Mouse (Mus musculus) embryonic facial prominence, embryonic 13.5 days (tissue): ENCODE results near the gene Pnn. TPM values are rescaled to one million over a fixed set of nuclear protein-coding genes. Genes with fewer than 3 reads are reported as not detected.

ENCODE experiments used
- ATAC-seq: fragments of 200-750 bp; cut with Nextera tagmentation; 2 replicates; pipeline ENCODE4 v1.8.0; 2017; ENCODE audit warnings: low read depth; ENCODE audit not compliant: insufficient number of reproducible peaks, insufficient read depth, low FRiP score, low TSS enrichment
- H3K27ac ChIP-seq: fragments of 300-500 bp; sonication (generic); 2 replicates; pipeline ENCODE4 v1.5.1; 2015; ENCODE audit warnings: moderate library complexity, mild to moderate bottlenecking, inconsistent platforms
- H3K27me3 ChIP-seq: fragments of 300-500 bp; sonication (generic); 2 replicates; pipeline ENCODE4 v1.6.1; 2015; ENCODE audit warnings: mild to moderate bottlenecking, inconsistent platforms
- H3K36me3 ChIP-seq: fragments of 300-500 bp; sonication (generic); 2 replicates; pipeline ENCODE4 v1.6.1; 2015; ENCODE audit warnings: mild to moderate bottlenecking, inconsistent platforms
- H3K4me1 ChIP-seq: fragments of 300-500 bp; sonication (generic); 2 replicates; pipeline ENCODE4 v1.6.1; 2015; ENCODE audit warnings: inconsistent platforms
- H3K4me2 ChIP-seq: fragments of 300-500 bp; sonication (generic); 2 replicates; pipeline ENCODE4 v1.6.1; 2015; ENCODE audit warnings: moderate library complexity, mild to moderate bottlenecking, inconsistent platforms
- H3K4me3 ChIP-seq: fragments of 300-500 bp; sonication (generic); 2 replicates; pipeline ENCODE4 v1.5.1; 2015; ENCODE audit warnings: mild to moderate bottlenecking, inconsistent platforms
- H3K9ac ChIP-seq: fragments of 300-500 bp; sonication (generic); 2 replicates; pipeline ENCODE4 v1.6.1; 2015; ENCODE audit warnings: mild to moderate bottlenecking, inconsistent platforms
- H3K9me3 ChIP-seq: fragments of 300-500 bp; sonication (generic); 2 replicates; pipeline ENCODE4 v1.6.1; 2016; ENCODE audit warnings: inconsistent platforms
- WGBS: fragments of 180-500 bp; shearing (Covaris S2); methylation state at CpG from one replicate; pipeline ENCODE4 v1.1.7; 2015; ENCODE audit warnings: mixed read lengths; 5-methylcytosine and 5-hydroxymethylcytosine counted together
- polyA plus RNA-seq: library from polyadenylated mRNA; unstranded; fragments of >200 nt; fragmentation: Nextera tagmentation; extraction: Ambion mirVana; gene quantifications from 2 replicates; pipeline ENCODE4 v1.2.1, GENCODE M21; 2015

Gene Pnn
- polyA plus RNA-seq, 1 experiment from 2014 or later, result 135 TPM

DNA sequence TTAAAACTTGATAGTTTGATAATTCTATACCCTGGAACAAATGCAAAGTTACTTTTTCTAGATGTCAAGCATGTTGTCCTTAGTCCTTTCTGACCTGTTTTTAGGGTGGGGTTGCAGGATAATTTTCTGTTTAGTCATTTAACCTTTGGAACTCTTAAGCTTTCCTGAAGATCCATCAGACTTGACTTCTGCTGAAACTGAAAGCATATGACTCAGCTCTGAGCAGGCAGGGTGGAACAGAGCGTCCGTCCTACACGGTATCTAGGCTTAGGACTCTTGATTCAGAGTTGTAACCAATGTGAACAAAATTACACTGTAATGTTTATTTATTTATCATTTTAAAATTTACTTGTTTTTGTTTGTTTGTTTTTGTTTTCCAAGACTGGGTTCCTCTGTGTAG is 11.2 kb downstream of the Pnn start:
- 92% methylated on average over 3 of the region's 3 CpGs for WGBS
- no peaks in the 10 kb centered on the region for H3K27me3 ChIP-seq
- H3K9ac ChIP-seq, result no peak overlapping the region
- H3K9me3 ChIP-seq, result no peaks in the 10 kb centered on the region
- no peak overlapping the region for H3K4me3 ChIP-seq
- ATAC-seq, result no peak
- H3K4me2 ChIP-seq, result no peak overlapping the region
- H3K36me3 ChIP-seq, result peaks cover 12% of the 10 kb centered on the region
- H3K4me1 ChIP-seq, result no peaks in the 10 kb centered on the region
- H3K27ac ChIP-seq, result no peak overlapping the region

DNA sequence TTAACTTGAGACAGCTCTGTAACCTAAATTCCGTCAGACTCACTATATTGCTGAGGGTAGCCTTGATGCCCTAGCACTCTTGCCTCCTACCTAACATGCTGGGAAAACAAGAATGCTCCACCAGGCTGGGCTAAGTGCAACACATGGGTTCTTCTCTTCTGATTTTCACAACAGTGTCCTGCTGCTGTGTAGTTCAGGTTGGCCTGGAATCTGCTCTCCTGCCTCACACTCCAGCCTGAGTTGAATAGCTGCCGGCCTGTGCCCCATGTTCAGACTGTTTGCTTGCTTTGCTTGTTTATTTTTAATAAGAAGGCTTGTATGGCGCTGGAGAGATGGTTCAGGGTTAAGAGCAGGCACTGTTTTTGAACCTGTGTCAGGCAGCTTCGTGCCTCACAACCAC is 13.8 kb downstream of the Pnn start:
- Histone ChIP-seq H3K4me2 (no peak overlapping the region), H3K9me3 (no peaks in the 10 kb centered on the region), H3K4me1 (no peaks in the 10 kb centered on the region), H3K9ac (no peak overlapping the region), H3K27me3 (no peaks in the 10 kb centered on the region), H3K27ac (no peak overlapping the region), H3K36me3 (no peaks in the 10 kb centered on the region; the same call in 1 of the 2 replicates), H3K4me3 (no peak overlapping the region)
- WGBS, result 86% methylated on average over 4 of the region's 4 CpGs
- ATAC-seq, result no peak

DNA sequence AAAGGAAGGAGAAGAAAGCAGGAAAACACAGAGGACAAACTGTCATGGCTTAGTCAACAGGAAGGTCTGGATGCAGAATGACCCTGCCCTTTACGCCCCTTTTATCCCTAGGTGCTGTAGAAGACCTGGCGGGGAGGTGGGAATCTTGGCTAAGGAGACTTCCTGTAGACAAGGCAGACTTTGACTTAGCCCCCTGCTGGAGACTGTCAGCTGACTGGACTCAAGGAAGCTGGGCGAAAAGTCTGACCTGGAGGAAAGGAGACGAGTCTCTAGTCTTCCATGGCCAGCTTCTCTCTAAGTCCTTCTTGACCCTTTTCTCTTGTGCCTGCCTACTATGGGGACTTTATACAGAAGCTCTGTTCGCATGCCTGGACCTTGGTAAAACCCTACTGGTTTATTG is 17.8 kb downstream of the Pnn start:
- Histone ChIP-seq H3K9me3 (no peaks in the 10 kb centered on the region), H3K27me3 (no peaks in the 10 kb centered on the region), H3K36me3 (no peaks in the 10 kb centered on the region), H3K4me2 (no peak overlapping the region), H3K27ac (no peak overlapping the region), H3K4me3 (no peak overlapping the region), H3K9ac (no peak overlapping the region), H3K4me1 (no peaks in the 10 kb centered on the region)
- no peak for ATAC-seq
- WGBS, result 75% methylated on average over 5 of the region's 5 CpGs

DNA sequence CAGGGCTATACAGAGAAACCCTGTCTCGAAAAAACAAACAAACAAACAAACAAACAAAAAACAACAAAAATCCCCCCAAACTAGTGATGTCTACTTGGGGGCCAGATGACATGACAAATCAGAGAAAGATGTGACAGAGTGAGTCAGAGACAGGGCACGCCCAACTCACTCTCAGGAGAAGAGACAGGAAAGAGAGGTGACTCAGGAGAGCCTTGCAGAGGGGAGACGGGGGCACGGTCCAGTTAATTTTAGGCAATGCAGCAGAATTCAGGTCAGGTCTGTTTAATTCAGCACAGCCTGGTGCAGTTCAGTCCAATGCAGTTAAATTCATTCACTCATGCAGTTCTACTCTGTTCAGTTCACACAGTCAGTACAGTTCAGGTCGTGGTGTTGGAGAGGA is 19.5 kb downstream of the Pnn start:
- Histone ChIP-seq H3K27ac (no peak overlapping the region), H3K9me3 (no peaks in the 10 kb centered on the region), H3K4me2 (no peak overlapping the region), H3K4me1 (no peaks in the 10 kb centered on the region), H3K36me3 (no peaks in the 10 kb centered on the region), H3K4me3 (no peak overlapping the region), H3K9ac (no peak overlapping the region), H3K27me3 (no peaks in the 10 kb centered on the region)
- ATAC-seq, result no peak
- WGBS, result 84% methylated on average over 5 of the region's 5 CpGs

DNA sequence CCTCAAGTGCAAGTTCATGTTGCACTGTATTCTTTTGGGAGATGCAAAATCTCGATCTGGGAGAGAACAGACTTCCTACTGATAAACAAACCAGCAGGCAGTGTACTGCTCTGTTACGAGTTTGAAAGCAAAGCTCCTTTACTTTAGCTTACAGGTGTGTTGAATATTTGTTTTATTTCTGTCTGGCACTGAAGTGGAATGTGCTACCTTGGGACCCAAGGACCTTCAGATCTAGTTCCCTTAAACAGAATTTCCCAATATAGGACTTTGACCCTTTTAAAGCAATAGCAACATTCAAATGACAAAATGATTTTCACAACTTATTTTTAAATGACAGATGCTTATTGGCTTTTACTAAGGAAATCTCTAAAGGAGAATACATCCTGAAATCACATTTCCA is 26.9 kb downstream of the Pnn start:
- H3K36me3 ChIP-seq, result no peaks in the 10 kb centered on the region
- no peak for ATAC-seq
- H3K9me3 ChIP-seq, result no peaks in the 10 kb centered on the region
- H3K4me1 ChIP-seq, result no peaks in the 10 kb centered on the region
- H3K9ac ChIP-seq, result no peak overlapping the region
- H3K27ac ChIP-seq, result no peak overlapping the region
- no peak overlapping the region for H3K4me2 ChIP-seq
- 48% methylated on average over 2 of the region's 2 CpGs for WGBS
- H3K4me3 ChIP-seq, result no peak overlapping the region
- no peaks in the 10 kb centered on the region for H3K27me3 ChIP-seq

DNA sequence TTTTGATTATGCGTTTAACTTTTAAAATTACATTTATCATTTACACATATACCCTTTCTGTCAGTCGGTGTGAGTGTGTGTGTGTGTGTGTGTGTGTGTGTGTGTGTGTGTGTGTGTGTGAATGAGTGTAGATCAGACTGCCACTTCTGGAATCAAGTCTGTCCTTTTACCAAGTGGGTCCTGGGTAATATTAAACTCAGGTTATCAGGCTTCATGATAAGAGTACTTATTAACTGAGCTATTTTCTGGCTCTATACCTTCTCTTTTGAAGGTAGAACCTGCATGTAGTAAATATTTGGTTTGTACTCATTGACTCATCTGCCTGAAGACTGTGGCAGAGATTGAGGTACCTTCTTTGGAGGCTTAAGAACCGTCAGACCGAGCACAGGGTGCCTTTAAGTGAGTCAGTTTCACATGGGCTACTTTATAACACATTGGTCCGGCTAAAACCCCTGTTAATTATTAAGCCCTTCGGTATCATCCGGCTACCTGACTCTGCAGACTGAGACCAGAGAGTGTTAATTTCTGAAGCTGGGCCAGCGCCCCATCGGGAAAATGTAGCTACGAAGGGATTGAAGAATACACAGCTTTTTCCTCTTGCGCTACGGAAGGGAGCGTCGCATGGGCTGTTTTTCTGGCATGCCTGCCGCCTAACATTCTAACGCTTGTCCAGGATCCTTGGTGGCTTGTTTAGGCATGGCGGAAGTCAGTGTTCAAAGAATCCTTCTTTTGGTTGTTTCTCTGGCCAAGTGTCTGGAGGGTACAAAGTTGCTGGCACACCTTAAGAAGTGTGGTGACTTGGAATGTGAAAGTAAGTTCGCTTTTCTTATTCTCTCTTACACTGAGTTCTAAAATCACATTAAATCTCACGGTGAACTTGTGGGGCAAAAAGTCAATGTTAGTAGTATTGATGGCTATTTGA is 28.7 kb downstream of the Pnn start, which contains the start of gene Mia2:
Mia2 (plus strand) TSS at position 696 of the 922 bp plus-strand sequence.
- 81% methylated on average over 19 of the region's 19 CpGs for WGBS
- ATAC-seq, result no peak
- no peak within 1 kb of the TSS for H3K27ac ChIP-seq

DNA sequence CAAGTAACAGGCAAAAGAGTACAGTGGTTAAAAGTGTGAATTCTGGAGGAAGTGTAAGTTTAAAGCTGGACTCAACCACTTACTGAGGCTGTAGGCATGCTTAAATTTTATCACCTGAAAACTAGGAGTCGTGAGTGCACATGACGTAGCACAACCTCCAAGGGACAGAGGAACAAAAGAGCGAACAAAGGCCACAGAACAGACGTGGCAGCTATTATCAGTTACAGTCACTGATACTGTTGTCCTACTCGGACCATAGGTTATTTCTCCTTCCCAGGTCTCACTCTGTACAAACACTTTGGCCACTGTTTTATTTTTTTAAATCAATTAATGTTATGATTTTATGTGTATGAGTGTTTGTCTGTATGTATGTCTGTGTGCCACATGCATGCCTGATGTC is 38.1 kb downstream of the Pnn start:
- H3K36me3 ChIP-seq, result no peaks in the 10 kb centered on the region
- no peak overlapping the region for H3K4me3 ChIP-seq
- no peak overlapping the region for H3K27ac ChIP-seq
- 78% methylated on average over 5 of the region's 5 CpGs for WGBS
- H3K9me3 ChIP-seq, result no peaks in the 10 kb centered on the region
- H3K27me3 ChIP-seq, result no peaks in the 10 kb centered on the region
- no peak overlapping the region for H3K9ac ChIP-seq
- H3K4me1 ChIP-seq, result no peaks in the 10 kb centered on the region
- no peak overlapping the region for H3K4me2 ChIP-seq
- ATAC-seq, result no peak

More for the DNA sequence above, 28.7 kb downstream of the Pnn start, which contains the start of gene Mia2:
- no peak within 1 kb of the TSS for H3K9ac ChIP-seq
- no peak within 1 kb of the TSS for H3K4me3 ChIP-seq
- H3K27me3 ChIP-seq, result no peaks in the 10 kb centered on the region
- H3K9me3 ChIP-seq, result no peaks in the 10 kb centered on the region
- H3K36me3 ChIP-seq, result no peaks in the 10 kb centered on the region
- no peaks in the 10 kb centered on the region for H3K4me1 ChIP-seq
- no peak within 1 kb of the TSS for H3K4me2 ChIP-seq

DNA sequence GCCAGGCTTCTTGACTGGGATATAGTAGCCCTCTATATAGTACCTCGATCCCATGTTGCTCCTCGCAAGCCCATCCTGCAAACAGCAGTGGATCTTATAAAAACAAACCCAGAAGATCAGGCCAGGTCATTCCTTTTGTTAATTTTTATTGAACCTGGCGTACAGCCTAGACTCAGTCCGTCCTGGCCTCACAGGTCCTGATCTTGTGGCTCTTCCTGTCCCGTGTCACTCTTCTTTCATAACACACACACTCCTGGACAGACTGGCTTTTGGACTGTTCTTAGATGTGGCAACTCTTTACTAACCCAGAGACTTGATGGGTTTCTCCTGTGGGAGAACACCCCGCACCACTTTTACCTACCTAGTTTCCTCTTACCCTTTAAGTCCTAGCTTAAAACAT is 39.2 kb downstream of the Pnn start:
- no peaks in the 10 kb centered on the region for H3K27me3 ChIP-seq
- H3K9ac ChIP-seq, result no peak overlapping the region
- H3K27ac ChIP-seq, result no peak overlapping the region
- H3K4me3 ChIP-seq, result no peak overlapping the region
- no peaks in the 10 kb centered on the region for H3K4me1 ChIP-seq
- no peaks in the 10 kb centered on the region for H3K36me3 ChIP-seq
- WGBS, result 81% methylated on average over 6 of the region's 6 CpGs
- no peak overlapping the region for H3K4me2 ChIP-seq
- ATAC-seq, result no peak
- H3K9me3 ChIP-seq, result no peaks in the 10 kb centered on the region

DNA sequence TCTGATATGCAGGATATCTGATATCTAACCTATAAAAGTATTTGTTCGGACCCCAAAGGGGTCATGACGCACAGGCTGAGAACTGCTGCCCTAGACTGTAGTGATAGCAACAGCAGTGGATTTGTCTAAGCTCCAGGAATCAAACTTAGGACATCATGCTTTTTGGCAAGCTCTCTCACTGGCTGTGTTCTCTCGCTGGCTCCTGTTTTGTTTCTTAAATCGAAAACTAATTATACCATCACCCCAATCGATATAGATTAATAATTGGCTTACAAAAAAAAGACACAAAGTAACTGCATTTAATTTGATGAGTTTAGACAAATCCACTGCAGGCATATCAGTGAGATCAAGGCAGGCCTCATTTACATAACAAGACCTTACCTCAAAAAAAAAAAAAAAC is 39.8 kb downstream of the Pnn start:
- WGBS, result 85% methylated on average over 5 of the region's 5 CpGs
- ATAC-seq, result no peak

DNA sequence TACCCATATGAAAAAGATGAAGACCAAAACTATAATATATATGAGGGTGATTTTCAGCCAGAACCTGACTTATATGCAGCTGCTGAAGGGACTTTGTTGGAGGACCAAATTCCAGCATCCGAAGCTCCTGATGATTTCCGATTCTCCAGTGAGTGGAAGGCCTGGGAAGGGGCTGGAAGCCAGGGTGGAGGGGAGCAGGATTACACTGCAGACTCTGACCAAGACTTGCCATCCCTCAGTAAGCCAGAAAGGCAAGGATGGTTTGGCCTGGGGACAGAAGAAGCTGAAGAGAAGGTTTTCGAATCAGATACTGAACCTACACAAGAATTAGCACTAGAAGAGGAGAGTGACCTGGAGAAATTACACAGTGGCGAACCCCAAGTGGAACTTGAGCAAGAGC is 41.2 kb downstream of the Pnn start:
- Histone ChIP-seq H3K36me3 (no peaks in the 10 kb centered on the region), H3K27me3 (no peaks in the 10 kb centered on the region), H3K27ac (no peak overlapping the region), H3K4me2 (no peak overlapping the region), H3K4me3 (no peak overlapping the region), H3K9me3 (no peaks in the 10 kb centered on the region), H3K9ac (no peak overlapping the region), H3K4me1 (no peaks in the 10 kb centered on the region)
- WGBS, result 89% methylated on average over 4 of the region's 4 CpGs
- ATAC-seq, result no peak

More for the DNA sequence above, 39.8 kb downstream of the Pnn start:
- H3K4me2 ChIP-seq, result no peak overlapping the region
- H3K27me3 ChIP-seq, result no peaks in the 10 kb centered on the region
- no peaks in the 10 kb centered on the region for H3K9me3 ChIP-seq
- no peaks in the 10 kb centered on the region for H3K36me3 ChIP-seq
- no peak overlapping the region for H3K27ac ChIP-seq
- no peak overlapping the region for H3K9ac ChIP-seq
- no peaks in the 10 kb centered on the region for H3K4me1 ChIP-seq
- no peak overlapping the region for H3K4me3 ChIP-seq

DNA sequence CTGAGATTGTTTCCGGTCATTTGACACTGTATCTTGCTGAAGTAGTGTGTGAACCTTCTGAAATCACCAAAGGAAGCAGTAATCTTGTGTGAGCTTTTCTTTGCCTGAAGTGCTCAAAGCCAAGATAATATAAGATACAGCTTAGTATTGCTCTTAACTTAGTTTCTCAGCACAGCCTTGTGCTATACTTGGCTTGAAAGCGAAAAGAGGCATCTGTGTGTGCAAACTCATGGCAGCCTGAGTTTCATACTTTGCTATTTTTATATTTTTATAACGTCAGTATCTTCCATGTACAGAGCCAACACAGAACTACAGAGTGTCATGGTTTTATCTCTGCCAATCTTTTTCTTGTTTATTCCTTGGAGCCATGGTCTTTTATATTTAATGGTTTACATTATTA is 50.5 kb downstream of the Pnn start:
- no peaks in the 10 kb centered on the region for H3K9me3 ChIP-seq
- H3K27ac ChIP-seq, result no peak overlapping the region
- H3K4me2 ChIP-seq, result no peak overlapping the region
- H3K4me3 ChIP-seq, result no peak overlapping the region
- no peaks in the 10 kb centered on the region for H3K27me3 ChIP-seq
- no peak overlapping the region for H3K9ac ChIP-seq
- H3K4me1 ChIP-seq, result no peaks in the 10 kb centered on the region
- 85% methylated on average over 3 of the region's 3 CpGs for WGBS
- no peak for ATAC-seq
- H3K36me3 ChIP-seq, result no peaks in the 10 kb centered on the region
